Mouse (Mus musculus) liver, embryonic 14.5 days (tissue): ENCODE data around the gene Kin. TPM values are rescaled to one million over a fixed set of nuclear protein-coding genes. Genes with fewer than 3 reads are reported as not detected.

Source experiments
- ATAC-seq: fragments of 200-750 bp; cut with Nextera tagmentation; 2 replicates; pipeline ENCODE4 v1.8.0; 2017; ENCODE audit warnings: moderate number of reproducible peaks, mild to moderate bottlenecking, moderate library complexity; ENCODE audit not compliant: insufficient read depth
- DNase-seq, 3 experiments: peaks; one replicate each; pipeline ENCODE4 v3.0.0-alpha.2; 2012 to 2013; ENCODE audit warnings: low read depth in 3 of 3, low spot score in 3 of 3
- H3K27ac ChIP-seq: fragments of 300-500 bp; sonication (generic); 2 replicates; pipeline ENCODE4 v1.5.1; 2014; ENCODE audit warnings: moderate library complexity, mild to moderate bottlenecking, control low read depth, inconsistent platforms
- H3K27me3 ChIP-seq: fragments of 300-500 bp; sonication (generic); 2 replicates; pipeline ENCODE4 v1.6.1; 2014; ENCODE audit warnings: mild to moderate bottlenecking, low read length, moderate library complexity; ENCODE audit not compliant: control insufficient read depth, insufficient read depth
- H3K36me3 ChIP-seq: fragments of 300-500 bp; sonication (generic); replicated peaks from 2 replicates; pipeline ENCODE4 v1.6.1; 2014; ENCODE audit warnings: low read depth; ENCODE audit not compliant: control insufficient read depth, insufficient read depth
- H3K4me1 ChIP-seq, 2 experiments: fragments of 200-500 bp in 1 of 2; fragments of 300-500 bp in 1 of 2; sonication (generic) in 1 of 2; replicated peaks; 2 replicates each; pipeline ENCODE4 v1.6.1; 2012 to 2014; ENCODE audit warnings: antibody characterized with exemption in 1 of 2, inconsistent platforms in 1 of 2, low read length in 1 of 2; ENCODE audit not compliant: control insufficient read depth in 2 of 2, insufficient read depth in 2 of 2
- H3K4me2 ChIP-seq: fragments of 300-500 bp; sonication (generic); 2 replicates; pipeline ENCODE4 v1.6.1; 2014; ENCODE audit warnings: low read depth, mild to moderate bottlenecking, control low read depth, moderate library complexity
- H3K4me3 ChIP-seq, 2 experiments: fragments of 200-500 bp in 1 of 2; fragments of 300-500 bp in 1 of 2; sonication (generic) in 1 of 2; 2 replicates each; pipeline ENCODE4 v1.5.1; 2012 to 2014; ENCODE audit warnings: low read depth in 2 of 2, low read length in 2 of 2, mild to moderate bottlenecking in 2 of 2, control low read depth in 1 of 2, inconsistent platforms in 1 of 2, moderate library complexity in 1 of 2; ENCODE audit not compliant: insufficient read depth in 1 of 2
- H3K9ac ChIP-seq: fragments of 300-500 bp; sonication (generic); replicated peaks from 2 replicates; pipeline ENCODE4 v1.6.1; 2014; ENCODE audit warnings: mild to moderate bottlenecking, control low read depth, moderate library complexity
- H3K9me3 ChIP-seq: fragments of 300-500 bp; sonication (generic); 2 replicates; pipeline ENCODE4 v1.6.1; 2016; ENCODE audit warnings: low read length, mixed read lengths; ENCODE audit not compliant: control insufficient read depth
- CTCF ChIP-seq: IDR thresholded peaks from 2 replicates; pipeline ENCODE4 v1.5.1; 2016; ENCODE audit warnings: antibody characterized with exemption, low read depth, control low read depth
- EP300 ChIP-seq: IDR thresholded peaks from 2 replicates; pipeline ENCODE4 v1.6.1; 2016; ENCODE audit warnings: antibody characterized with exemption, low read depth
- WGBS: fragments of 180-500 bp; shearing (Covaris S2); extraction: QIAGEN DNeasy Blood & Tissue Kit; methylation state at CpG from one replicate; pipeline ENCODE4 v1.1.7; 2014; ENCODE audit not compliant: insufficient replicate concordance; 5-methylcytosine and 5-hydroxymethylcytosine counted together
- polyA plus RNA-seq, 2 experiments: library from polyadenylated mRNA; depleted of rRNA in 1 of 2; stranded (reverse) in 1 of 2; unstranded in 1 of 2; fragments of >200 nt; fragmentation: Nextera tagmentation in 1 of 2; extraction: Ambion mirVana in 1 of 2; gene quantifications; 2 replicates each; pipeline versions ENCODE4 v1.2.1 to v1.2.3; 2012 to 2014

The Kin gene
- polyA plus RNA-seq, 2 experiments, result 8.7 to 14.6 TPM

- Histone ChIP-seq H3K9ac (no peak overlapping the region), H3K27me3 (no peaks in the 10 kb centered on the region), H3K4me1 (peaks cover 0 to 6% of the 10 kb centered on the region in 2 experiments; a peak in 2 of 4 replicates), H3K4me3 (no peak overlapping the region), H3K9me3 (no peaks in the 10 kb centered on the region), H3K4me2 (no peak overlapping the region), H3K27ac (no peak overlapping the region), H3K36me3 (peaks cover 34% of the 10 kb centered on the region)
- DNase-seq (no peak), ATAC-seq (no peak)
- TF ChIP-seq EP300 (no peak), CTCF (no peak)
- WGBS, result 76% methylated on average over 8 of the region's 8 CpGs
Measured at GRCm38 (mm10) chr2:10087256-10087850, 7.0 kb downstream of the Kin start.

- H3K4me2 ChIP-seq, result no peak overlapping the region
Measured at GRCm38 (mm10) chr2:10094327-10095100, 14.1 kb downstream of the Kin start.

GRCm38 (mm10) chr2:10098598-10099215 lies 18.3 kb downstream of the Kin start:
- H3K9ac ChIP-seq, result no peak overlapping the region
- DNase-seq, result no peak
- 31% methylated on average over 9 of the region's 9 CpGs for WGBS
- ATAC-seq, result no peak
- no peaks in the 10 kb centered on the region for H3K36me3 ChIP-seq
- H3K27ac ChIP-seq, result no peak overlapping the region
- TF ChIP-seq EP300, result no peak
- TF ChIP-seq CTCF, result peak; percentile 70
- H3K4me3 ChIP-seq, result no peak overlapping the region
- no peak overlapping the region for H3K4me2 ChIP-seq
- H3K27me3 ChIP-seq, result no peaks in the 10 kb centered on the region
- H3K9me3 ChIP-seq, result no peaks in the 10 kb centered on the region
- peaks cover 0 to 5% of the 10 kb centered on the region in 2 experiments; a peak in 3 of 4 replicates for H3K4me1 ChIP-seq

More at GRCm38 (mm10) chr2:10094327-10095100, 14.1 kb downstream of the Kin start:
- Histone ChIP-seq H3K9ac (no peak overlapping the region), H3K27ac (no peak overlapping the region), H3K4me3 (no peak overlapping the region), H3K4me1 (peaks cover 0 to 2% of the 10 kb centered on the region in 2 experiments; a peak in 1 of 4 replicates), H3K9me3 (no peaks in the 10 kb centered on the region), H3K36me3 (peaks cover 32% of the 10 kb centered on the region), H3K27me3 (no peaks in the 10 kb centered on the region)
- ATAC-seq, result peak; percentile 60; the same call in 1 of the 2 replicates
- TF ChIP-seq CTCF, result no peak
- no peak for TF ChIP-seq EP300
- DNase-seq, result peak in 1 of 3 experiments; percentile 24
- 78% methylated on average over 14 of the region's 14 CpGs for WGBS

- ATAC-seq (0 out of 2 replicates have a peak, but pooled peaks have one; percentile 21), DNase-seq (no peak)
- TF ChIP-seq EP300 (no peak), CTCF (no peak)
- H3K4me3 ChIP-seq, result no peak overlapping the region
- no peaks in the 10 kb centered on the region for H3K27me3 ChIP-seq
- WGBS, result 61% methylated on average over 2 of the region's 2 CpGs
- no peak overlapping the region for H3K27ac ChIP-seq
- no peaks in the 10 kb centered on the region for H3K9me3 ChIP-seq
- peaks cover 0 to 5% of the 10 kb centered on the region in 2 experiments; a peak in 3 of 4 replicates for H3K4me1 ChIP-seq
- H3K36me3 ChIP-seq, result no peaks in the 10 kb centered on the region
- no peak overlapping the region for H3K4me2 ChIP-seq
- H3K9ac ChIP-seq, result no peak overlapping the region
Measured at GRCm38 (mm10) chr2:10100471-10100870, 20.1 kb downstream of the Kin start.

- Histone ChIP-seq H3K4me1 (peaks cover 0 to 4% of the 10 kb centered on the region in 2 experiments; a peak in 3 of 4 replicates), H3K27ac (no peak overlapping the region), H3K36me3 (no peaks in the 10 kb centered on the region), H3K9me3 (no peaks in the 10 kb centered on the region), H3K4me3 (no peak overlapping the region), H3K27me3 (no peaks in the 10 kb centered on the region), H3K4me2 (no peak overlapping the region), H3K9ac (no peak overlapping the region)
- DNase-seq, result peak in 1 of 3 experiments; percentile 24
- 19% methylated on average over 6 of the region's 6 CpGs for WGBS
- ATAC-seq, result 0 out of 2 replicates have a peak, but pooled peaks have one; percentile 12
- peak; percentile 77 for TF ChIP-seq CTCF
- TF ChIP-seq EP300, result no peak
Measured at GRCm38 (mm10) chr2:10101180-10101579, 20.8 kb downstream of the Kin start.
